Mouse (Mus musculus) spleen, postnatal 4 days (tissue): ENCODE results near the gene Gm10799.
"Not testable (repeated sequence)": the region's sequence is repeated elsewhere in the genome, so short reads cannot be mapped to it uniquely, and the experiment has no call there.

ENCODE experiments used
- DNase-seq, 2 experiments: peaks; one replicate each; pipeline ENCODE4 v3.0.0; 2022; ENCODE audit warnings: low spot score in 2 of 2

Gene Gm10799

DNA sequence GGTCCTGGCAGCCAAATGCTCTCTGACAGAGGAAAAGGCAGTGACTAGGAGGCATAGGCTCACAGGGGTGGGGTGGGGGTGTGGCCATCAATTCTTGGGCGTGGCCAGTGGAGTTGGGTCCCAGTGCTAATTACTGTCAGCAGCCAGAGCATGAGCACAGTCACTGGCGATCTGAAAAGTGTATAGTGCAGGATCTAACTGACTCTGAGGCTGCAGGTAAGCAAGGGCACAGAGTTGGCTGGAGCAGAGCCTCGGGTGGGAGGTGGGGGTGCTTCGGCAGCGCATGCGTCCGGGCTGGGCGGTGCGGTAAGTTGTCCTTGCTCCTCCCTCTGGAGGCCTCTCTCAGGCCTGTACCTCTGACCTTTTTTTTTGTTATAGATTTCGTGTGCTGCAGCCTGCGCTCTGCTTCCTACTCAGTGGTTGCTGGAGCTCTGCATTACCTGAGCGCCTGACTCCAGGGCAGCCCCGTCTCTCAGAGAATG lies 1.4 kb upstream of the Gm10799 start, which contains the start of gene Cd59b:
Cd59b (plus strand) TSS at position 146 of the 482 bp plus-strand sequence.
- DNase-seq = peak; percentile 85 to 87

DNA sequence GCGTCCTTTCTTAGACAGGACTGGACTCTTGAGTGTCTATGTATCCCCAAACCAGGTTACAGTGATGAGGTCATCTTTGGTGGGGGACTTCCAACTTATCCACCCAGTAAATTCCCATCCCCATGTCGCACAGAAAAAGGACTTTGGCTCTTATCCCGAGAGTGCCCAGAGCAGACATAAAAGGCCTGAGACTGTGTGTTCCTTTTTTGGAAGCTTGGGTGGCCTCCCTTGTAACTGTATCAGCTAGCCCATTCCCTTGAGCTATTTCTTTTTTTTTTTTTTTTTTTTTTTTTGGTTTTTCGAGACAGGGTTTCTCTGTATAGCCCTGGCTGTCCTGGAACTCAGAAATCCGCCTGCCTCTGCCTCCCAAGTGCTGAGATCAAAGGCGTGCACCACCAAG lies 2.8 kb downstream of the Gm10799 start, which contains the start of gene Gm10912:
Gm10912 (plus strand) TSS at position 301 of the 400 bp plus-strand sequence.
- DNase-seq = not testable (repeated sequence)

DNA sequence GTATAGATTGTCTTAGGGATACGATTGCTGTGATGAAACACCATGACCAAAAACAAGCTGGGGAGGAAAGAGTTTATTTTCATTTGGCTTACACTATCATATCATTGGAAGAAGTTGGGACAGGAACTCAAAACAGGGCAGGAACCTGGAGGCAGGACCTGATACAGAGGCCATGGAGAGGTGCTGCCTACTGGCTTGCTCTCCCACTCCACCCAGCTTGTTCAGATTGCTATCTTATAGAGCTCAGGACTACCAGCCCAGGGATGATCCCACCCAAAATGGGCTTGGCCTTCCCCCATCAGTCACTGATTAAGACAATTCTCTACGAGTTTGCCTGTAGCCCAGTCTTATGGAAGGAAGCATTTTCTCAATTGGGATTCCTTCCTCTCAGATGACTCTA lies 4.2 kb downstream of the Gm10799 start:
- no peak for DNase-seq

DNA sequence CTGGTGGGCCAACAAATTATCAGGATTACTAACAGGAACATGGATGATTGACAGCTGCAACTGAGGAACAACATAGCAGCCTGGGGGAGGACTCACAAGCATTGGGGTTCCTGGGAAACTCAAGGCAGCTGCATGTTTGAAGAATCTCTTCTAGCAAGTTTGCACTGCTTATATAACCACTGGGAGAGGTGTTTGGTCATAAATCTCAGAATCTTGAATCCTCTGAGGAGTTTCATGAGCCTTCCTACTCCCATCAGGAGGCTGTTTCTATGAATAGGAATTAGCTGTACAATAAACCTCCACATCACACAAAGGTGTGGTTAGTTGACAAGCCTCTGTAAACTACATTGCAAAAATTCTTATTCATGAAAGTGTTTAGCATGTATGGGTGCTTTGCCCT lies 5.7 kb downstream of the Gm10799 start:
- DNase-seq = no peak

DNA sequence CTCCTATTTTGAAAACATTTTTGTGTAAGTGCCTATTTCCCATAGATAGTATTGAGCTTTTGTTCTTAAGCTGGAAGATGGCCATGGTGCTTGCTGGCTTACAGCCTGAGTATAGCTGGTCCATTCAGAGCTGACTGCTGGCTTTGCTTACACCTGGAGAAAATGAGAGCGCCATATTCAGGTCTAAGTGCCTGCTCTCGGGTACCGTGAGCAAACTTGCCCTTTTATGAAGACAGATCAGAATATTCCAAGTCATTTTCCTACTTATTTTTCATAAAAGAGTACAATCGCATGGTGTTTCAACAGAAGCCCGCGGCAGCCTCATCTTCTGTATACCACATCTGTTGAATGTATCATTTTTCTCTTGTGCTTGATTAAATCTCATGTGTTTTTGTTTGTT lies 7.4 kb downstream of the Gm10799 start:
- DNase-seq = no peak

DNA sequence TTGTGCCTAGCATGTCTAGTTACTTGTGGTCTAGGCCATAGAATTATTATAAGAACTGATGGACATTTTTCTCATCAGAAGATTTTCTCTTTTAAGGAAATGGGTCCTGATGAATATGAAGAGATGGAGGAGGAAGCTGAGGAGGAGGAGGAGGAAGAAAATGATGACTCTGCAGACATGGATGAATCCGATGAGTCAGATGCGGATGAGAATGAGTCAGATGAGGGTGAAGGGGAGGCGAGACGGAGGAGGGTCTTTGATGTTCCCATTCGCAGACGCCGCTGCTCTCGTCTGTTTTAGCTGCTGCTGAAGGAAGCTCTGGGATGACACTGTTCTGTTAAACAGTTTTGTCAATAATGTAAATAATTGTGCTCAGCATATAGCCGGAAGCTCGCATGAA lies 8.6 kb downstream of the Gm10799 start:
- DNase-seq = no peak

DNA sequence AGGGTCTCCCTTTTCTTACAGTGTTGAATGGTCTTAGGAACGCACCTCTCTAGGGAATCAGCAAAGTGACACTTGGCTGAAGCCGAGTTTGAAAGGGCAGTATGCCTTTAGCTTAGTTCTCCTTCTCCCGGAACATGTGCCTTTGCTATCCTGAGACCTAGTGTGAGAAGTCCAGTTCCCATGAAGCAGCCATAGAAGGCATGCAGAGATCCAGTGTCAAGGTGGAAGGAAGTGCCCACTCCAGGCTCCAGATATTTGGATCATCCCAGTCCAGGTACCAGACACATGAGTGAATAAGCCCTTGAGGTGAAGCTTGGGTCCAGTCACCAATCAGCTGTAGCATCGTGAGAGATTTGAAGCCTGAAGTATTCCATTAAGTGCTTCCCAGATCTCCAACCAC lies 9.4 kb downstream of the Gm10799 start:
- DNase-seq = no peak

DNA sequence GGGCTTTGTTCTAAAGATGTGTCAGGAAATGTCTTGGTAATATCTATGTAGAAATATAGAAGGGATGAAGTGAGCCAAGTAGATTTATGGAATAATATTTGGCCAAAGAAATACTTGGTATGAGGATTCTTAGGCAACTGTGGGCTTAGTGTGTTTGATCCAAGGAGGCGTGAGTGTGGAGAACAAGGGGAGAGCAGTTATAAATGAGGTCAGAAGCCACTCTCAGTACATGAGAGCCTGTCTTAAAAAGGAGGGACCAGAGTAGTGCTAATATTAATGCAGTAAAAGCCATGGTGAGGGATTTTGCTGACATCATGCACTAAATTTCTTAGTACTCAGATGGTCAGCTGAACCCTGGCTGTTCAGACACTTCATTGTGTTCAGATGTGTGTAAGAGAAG lies 10.0 kb downstream of the Gm10799 start:
- DNase-seq = no peak

DNA sequence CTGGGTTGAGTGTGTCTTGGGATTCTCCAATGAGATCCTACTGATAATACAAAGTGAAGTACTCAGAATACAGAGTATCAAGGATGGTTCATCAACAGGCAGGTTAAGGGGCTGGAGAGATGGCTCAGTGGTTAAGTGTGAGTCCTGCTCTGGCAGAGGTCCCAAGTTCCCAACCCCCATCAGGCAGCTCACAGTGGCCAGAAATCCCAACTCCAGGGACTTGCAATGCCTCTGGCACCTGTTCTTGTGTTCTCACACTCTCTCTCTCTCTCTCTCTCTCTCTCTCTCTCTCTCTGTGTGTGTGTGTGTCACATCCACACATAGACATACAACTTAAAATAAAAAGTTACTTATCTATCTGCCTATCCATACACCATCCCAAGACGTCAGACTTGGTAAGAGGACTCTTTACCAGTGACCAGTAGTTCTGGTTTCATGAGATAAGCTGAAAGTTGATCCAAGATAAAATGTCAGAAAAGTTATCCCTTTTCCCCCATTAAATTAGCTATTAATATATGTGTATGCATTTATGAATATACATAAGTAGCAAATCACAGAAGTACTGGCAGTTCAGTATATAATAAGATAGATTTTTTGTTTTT lies 23.8 kb downstream of the Gm10799 start:
- DNase-seq = peak in 1 of 2 experiments; percentile 41

DNA sequence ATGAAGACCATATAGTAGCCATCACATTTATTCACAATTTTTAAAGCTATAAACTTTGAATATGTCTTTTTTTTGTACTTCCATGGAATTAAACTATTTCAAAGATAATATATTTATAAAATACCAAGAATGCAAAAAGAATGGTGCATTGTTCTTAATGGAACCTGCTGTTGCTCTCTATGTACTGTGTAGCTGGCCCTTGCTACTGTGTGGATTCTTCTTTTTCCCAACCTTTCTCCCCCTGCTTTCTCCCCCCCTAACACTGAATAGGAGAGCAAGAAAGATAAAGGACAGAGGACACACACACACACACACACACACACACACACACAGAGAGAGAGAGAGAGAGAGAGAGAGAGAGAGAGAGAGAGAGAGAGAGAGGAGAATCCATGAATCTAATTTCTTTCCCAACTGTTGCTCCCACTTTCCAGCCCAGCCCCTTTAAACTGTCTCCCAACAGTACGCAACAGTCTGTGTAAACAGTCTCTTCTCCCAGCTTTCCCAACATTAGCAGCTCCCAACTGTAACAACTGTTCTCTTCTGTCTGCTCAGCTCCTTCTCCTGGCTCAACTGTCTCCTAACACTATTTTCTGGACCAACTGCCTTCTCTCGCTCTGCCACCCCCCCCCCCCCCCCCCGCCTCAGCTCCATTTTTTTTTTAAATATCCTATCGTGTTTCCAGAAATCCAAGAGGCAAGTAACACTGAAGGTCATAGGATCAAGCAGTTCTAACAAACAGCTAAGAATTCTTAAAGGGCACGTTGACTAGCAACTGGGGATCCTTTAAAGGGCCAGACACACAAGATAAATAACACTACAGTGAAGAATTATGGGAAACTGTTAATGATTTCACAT lies 24.5 kb downstream of the Gm10799 start:
- no peak for DNase-seq

DNA sequence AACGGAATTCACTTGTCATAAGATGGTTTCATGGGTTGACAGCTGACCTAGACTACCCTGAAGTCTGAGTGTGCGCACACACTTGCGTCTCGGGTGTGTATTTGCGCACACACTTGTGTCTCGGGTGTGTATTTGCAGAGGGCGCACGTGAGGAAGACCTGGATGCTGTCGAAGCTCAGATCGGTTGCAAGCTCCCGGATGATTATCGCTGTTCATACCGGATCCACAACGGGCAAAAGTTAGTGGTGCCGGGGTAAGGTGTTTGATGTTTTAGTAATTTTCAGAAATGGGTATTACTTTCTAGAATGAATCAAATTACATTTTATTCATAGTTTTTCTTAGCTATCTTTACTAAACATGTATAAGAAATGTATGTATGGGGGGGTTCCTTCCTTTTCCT lies 25.6 kb downstream of the Gm10799 start:
- DNase-seq = no peak

DNA sequence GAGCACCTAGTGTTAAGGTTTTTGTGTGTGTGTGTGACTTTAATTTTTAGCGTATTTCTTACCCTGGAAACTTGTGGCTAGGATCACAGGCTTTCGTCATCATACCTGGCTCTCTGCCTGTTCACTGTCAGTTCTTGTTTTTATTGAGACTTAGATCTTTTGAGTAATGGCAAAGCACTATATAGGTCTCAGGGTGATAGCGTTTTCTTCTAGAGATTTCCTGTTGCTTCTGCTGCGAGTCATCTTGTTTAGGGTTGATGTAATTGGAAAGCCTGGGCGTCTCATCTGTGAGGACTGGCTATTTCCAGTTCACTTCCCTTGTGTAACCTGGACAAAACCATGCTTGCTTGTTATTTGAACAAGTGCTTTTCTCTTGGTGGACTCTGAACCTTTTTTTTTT lies 26.7 kb downstream of the Gm10799 start:
- DNase-seq = no peak

DNA sequence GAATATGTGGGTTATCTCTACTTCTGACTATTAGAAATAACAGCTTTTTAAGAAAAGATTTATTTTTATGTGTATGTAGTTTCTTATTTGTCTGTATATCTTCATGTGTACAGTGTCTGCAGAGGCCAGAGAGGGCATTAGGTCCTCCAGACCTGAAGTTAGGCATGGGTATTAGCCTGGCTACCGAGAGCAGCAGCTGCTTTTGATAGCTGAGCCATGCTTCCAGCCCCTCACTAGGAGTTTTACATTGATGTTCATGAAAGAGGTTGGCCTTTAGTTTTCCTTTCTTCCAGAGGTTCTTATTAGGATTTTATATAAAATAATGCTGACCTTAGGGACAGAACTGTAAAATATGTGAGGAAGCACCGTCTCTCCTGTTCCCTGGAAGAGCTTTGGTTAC lies 30.1 kb downstream of the Gm10799 start:
- DNase-seq = no peak

DNA sequence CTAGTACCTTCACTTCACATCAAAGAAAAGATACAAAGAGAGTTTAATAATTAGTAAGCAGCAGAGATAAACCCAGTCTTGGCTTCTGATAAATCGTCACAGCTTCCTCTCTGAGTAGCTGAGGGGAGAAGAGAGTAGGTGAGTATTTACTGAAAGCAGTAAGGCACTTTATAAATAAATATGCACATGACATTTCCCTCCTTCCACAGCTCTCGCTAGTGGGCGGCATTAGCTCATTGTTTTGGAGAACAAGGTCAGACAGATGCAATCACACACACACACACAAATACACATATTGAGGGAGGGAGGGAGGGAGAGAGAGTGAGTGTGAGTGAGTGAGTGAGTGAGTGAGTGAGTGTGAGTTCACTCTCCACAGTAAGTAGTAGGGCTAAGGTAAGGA lies 32.0 kb downstream of the Gm10799 start:
- no peak for DNase-seq

DNA sequence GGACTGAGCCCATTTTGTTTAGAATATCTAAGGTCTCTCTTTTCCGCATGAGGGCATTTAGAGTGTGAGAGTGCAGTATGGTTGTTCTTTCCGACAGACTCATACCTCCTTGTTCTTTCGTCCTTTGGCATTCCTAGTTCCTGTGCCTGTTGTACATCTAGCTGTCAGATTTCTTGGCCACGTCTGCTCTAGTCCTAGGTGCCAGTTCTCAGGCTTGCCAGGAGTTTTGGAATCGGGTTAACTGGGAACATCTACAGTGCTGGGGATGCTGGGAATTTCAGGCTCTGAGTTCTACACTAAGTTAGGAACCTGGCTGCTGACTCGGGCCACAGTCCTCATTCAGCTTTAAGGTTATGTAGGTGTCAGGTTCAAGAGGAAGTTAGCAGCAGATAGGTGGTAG lies 32.8 kb downstream of the Gm10799 start:
- DNase-seq = no peak

DNA sequence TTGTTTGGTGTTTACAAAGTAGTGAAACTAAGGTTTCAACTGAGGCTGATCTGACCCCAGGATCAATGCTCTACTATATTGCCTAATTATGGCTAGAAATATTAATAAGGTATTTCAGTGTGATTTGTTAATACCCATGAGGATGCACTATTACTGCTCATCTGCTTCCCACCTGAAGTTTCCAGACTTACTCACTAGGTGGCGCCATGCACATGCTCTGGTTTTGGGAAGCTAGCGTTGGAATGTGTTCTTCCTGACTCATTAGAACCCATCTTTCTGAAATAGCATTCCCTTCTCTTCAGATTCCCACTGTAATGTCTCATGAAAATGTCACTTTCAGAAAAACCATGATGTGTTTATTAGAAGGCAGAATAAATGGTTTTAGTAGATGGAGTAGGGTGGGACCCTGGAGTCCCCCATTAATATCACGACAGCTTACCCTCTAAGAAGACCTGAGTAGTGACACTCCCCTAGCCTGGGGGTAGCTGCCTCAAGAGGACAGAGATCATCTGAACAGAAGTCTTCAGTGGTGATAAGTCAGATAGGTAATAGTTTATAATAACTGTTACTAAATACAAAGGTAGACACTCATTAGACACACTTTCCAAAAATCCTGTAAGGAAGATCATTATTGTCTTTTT lies 33.4 kb downstream of the Gm10799 start:
- DNase-seq = peak; percentile 72 to 81

DNA sequence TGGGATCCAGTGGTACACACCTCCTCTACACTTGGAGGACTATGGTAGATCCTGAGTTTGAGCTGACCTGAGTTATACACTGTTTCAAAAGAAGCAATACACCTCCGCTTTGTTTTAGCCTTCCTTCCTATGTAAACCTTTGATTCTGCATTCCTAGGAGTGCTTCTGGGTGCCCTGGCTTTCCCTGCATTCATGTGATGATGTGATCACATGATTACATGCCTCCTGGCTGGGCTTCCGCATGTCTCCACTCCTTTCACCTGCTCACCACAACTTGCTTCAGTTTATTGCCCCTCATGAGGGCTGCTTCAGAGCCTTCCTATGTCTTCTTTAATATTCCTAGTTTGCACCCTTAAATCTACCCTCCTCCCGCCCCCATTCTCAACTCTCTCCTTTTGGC lies 36.3 kb downstream of the Gm10799 start:
- no peak for DNase-seq

DNA sequence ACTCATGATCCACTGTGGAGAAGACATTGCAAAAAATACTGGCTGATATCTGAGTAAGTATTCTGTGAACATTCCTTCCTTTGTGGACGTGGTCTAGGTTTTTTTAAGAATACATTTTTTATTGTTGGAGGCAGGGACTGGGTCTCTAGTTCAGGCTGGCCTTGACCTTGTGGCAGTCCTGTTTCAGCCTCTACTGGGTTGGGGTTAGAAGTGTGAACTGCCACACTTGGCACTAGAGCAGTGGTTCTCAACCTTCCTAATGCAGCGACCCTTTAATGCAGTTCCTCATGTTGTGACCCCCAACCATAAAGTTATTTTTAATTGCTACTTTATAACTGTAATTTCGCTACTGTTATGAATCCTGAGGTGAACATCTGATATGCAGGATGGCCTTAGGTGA lies 38.0 kb downstream of the Gm10799 start:
- no peak for DNase-seq

DNA sequence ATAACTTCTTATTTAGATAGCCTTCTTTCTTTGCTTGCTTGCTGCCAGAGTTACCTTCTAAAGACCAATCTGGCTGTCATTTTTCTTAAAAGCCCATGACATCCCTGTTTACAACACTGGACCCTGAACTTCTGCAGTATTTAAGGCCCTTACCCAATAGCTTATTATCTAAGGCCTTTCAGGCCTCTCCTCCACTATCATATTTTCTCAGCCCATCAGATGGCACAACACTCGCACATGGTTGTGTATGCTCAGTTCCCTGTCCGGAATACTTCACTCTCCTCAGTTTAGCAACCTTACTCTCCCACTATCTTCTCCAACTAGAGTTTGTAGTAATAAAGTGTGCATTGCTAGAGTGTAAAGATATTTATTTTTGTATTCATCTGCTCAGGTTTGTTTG lies 39.3 kb downstream of the Gm10799 start:
- no peak for DNase-seq

DNA sequence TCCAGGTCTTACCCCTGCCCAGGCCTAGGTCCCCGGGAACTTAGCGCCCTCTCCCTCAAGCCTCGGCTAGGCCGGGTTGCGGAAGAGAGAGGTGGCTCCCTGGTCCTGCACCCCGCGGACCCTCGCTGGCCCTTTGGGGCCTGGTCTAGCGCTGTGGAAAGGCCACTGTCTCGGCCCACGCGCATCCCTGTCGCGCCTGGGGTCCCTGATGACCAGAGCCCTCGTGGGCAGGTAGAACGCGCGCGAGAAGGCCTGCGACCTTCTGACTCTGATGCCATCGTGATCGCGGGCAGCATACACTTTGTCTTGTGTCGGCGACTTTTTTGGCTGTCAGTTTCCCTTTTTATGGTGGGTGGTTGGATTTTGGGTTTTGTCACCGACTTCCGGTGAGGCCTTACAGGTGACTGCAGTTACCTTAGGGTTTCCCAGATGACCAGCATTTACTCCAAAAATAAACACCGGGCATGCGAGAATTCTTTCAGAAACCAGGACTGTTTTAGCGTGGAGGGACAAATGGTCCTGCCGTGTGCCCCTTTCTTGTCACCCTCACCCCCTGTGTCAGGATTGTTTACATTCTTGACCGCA lies 40.1 kb downstream of the Gm10799 start, which contains the start of gene 4931422A03Rik:
4931422A03Rik (minus strand) TSS at position 223 of the 585 bp plus-strand sequence.
- DNase-seq = peak in 1 of 2 experiments; percentile 65

DNA sequence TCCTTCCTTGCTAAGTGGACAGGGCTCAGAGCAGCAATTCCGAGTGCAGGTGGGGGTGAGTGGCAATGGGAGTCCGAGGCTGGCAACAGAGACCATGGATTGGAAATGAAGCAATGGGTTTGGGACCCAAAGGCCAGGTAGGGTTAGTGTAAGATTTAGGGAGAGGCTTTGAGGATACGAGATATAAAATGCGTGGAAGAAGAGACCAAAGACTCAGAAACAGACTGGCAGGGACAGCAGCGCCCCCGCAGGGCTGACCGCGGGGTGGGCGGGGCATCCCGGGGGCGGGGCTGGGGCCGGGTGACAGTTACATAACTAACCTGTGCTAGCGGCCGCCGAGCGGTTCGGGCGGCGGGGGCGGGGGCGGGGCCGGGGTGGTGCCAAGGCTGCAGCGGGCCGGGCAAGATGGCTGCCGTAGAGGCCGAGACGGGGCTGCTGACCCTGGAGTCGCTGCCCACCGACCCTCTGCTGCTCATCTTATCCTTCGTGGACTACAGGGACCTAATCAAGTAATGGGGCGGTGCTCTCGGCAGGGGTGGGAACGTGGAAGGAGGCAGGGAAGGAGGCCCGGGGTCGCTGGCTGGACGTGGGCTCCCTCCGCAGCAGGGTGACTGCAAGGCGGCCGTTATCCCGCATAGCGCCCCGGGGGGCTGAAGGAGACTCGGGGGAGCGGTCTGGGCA lies 40.8 kb downstream of the Gm10799 start, which contains the start of gene Fbxo3:
Fbxo3 (plus strand) TSS at position 264 of the 681 bp plus-strand sequence.
- peak; percentile 92 to 95 for DNase-seq
